Mouse (Mus musculus): ENCODE results near the gene 3100002H09Rik.

GRCm38 (mm10) chr4:124659251-124660217 is 48.9 kb upstream of the 3100002H09Rik start:
- no peak for TF ChIP-seq CTCF (IDR thresholded peaks at IDR 0.05; ENCODE audit: extremely low read depth, insufficient read depth, insufficient read length, insufficient replicate concordance)
- TF ChIP-seq POLR2A (IDR thresholded peaks at IDR 0.05; ENCODE audit: low read depth, low read length), result no peak
